Mouse (Mus musculus): ENCODE results near the gene Phactr4.

DNA sequence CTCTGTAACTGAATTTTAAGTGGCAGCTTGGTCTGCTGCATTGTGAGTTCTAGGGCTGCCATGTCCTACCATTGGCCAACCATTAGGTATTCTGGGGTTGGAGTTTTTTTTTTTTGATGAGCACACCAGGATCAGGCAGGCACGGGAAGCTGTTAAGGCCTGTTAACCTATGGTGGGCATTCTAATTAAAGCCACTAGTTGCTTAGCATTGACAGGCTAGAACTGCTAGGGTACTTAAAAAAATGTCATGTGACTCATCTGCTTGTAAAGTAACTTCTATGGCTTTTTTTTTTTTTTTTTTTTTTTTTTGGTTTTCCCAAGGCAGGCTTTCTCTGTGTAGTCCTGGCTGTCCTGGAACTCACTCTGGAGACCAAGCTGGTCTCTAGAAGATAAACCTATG, 111.1 kb downstream of the Phactr4 start:
- TF ChIP-seq CTCF (IDR thresholded peaks at IDR 0.05; ENCODE audit: extremely low read depth, insufficient read length, insufficient replicate concordance, low read depth, low read length) (no peak), POLR2A (IDR thresholded peaks at IDR 0.05; ENCODE audit: low read depth, low read length) (no peak)
